9 mouse cellular contexts compared by ENCODE assay signal in the genomic region with DNA sequence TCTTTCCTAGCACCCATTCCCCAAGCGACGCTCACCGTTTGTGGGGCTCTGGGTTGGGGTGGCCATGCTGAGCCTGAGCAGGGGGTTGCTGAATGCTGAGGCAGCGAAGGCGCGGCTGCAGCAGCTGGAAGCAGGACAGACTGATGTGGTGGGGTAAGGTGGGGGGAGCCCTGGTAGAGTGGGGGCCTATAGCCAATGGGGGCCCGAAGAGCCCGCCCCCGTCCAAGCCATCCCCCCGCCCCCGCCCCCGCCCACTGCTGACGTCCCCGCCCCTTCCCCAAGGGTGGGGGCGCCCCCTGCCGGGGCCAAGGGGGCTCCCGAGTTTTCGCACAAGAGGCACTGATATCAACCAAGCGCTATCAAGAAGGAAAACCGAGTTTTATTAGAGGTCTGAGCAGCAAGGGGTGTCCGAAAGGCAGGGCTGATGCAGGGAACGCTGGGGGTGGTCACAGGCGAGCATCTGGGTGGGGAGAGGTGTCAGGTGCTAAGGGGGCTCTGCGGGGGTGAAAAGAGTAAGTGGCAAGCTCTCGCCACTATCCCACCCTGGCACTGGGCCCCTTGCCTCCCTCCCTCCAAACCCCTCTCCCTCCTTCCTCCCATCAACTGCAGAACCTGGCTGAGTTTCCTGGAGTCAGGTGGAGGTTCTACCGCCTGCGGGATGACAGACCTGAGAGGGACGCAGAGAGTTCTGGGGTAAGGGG. TPM values are rescaled to one million over a fixed set of nuclear protein-coding genes. Genes with fewer than 3 reads are reported as not detected.
DNase-seq lines count a peak whose midpoint lies in the region; ATAC-seq and TF ChIP-seq lines count a peak whose summit lies in the region.
"Had no signal": no experiment of that assay in that cellular context is flagged by ENCODE, and none has a peak within 500 bp of the region (broad histone marks: within the 10 kb centered on the region; RNA-seq: fewer than 3 reads in every experiment).

A gene (minus strand): TSS at position 147 of the 701 bp plus-strand sequence.

- 4% methylated on average over 25 of the region's 28 CpGs for WGBS in kidney, postnatal 0 days
- under 1% methylated on average over 18 of the region's 28 CpGs for WGBS in forebrain, embryonic 13.5 days
- WGBS in stomach, embryonic 14.5 days: 1% methylated on average over 26 of the region's 28 CpGs

- peak; percentile 13 for DNase-seq in kidney, postnatal 0 days (ENCODE audit: low spot score)
- DNase-seq in kidney, adult 18-20 months: no peak
- peak; percentile 51 to 54 for DNase-seq in cerebellum, adult 18-20 months
- peak in 1 of 2 experiments; percentile 64 for DNase-seq in left cerebral cortex, postnatal 10 days (ENCODE audit: extremely low spot score in 1 of 2, low spot score in 2 of 2)
- DNase-seq in urinary bladder, postnatal 4 days (ENCODE audit: low spot score in 2 of 2): no peak

- peaks cover 19% of the 10 kb centered on the region for H3K4me1 ChIP-seq in kidney, postnatal 0 days (replicated peaks; ENCODE audit: insufficient read depth, low read length)
- H3K4me1 ChIP-seq in forebrain, embryonic 13.5 days: peaks cover 48% of the 10 kb centered on the region
- peaks cover 54% of the 10 kb centered on the region for H3K4me1 ChIP-seq in stomach, embryonic 14.5 days (ENCODE audit: control insufficient read depth, insufficient read depth, low read length)

- no peak for ATAC-seq in kidney, postnatal 0 days (replicated peaks; ENCODE audit: low FRiP score, low read depth)
- peak; percentile 29; the same call in 1 of the 2 replicates for ATAC-seq in forebrain, embryonic 13.5 days
- ATAC-seq in stomach, embryonic 14.5 days (ENCODE audit: insufficient number of reproducible peaks, insufficient read depth, low FRiP score, low read depth): no peak
- no peak for ATAC-seq in monocyte, adult 5-6 weeks (replicated peaks; ENCODE audit: insufficient number of reproducible peaks, low FRiP score, low TSS enrichment, poor library complexity, severe bottlenecking)

- no peak within 1 kb of the TSS for H3K9ac ChIP-seq in kidney, postnatal 0 days (ENCODE audit: low read depth, low read length)
- peak within 1 kb of the TSS; percentile 47 for H3K9ac ChIP-seq in forebrain, embryonic 13.5 days
- H3K9ac ChIP-seq in stomach, embryonic 14.5 days (replicated peaks; ENCODE audit: low read depth, low read length): no peak within 1 kb of the TSS

- intact Hi-C loops in left cerebral cortex, postnatal 10 days (cut with DNase I): loop anchor here (5.0 kb wide), 1 partner anchor 94 kb away; a partner anchor contains a TSS

- H3K4me3 ChIP-seq in kidney, postnatal 0 days (replicated peaks; ENCODE audit: low read depth, low read length): peak within 1 kb of the TSS; percentile 14; the same call in 1 of the 2 replicates
- H3K4me3 ChIP-seq in forebrain, embryonic 13.5 days: peak within 1 kb of the TSS; percentile 31
- H3K4me3 ChIP-seq in stomach, embryonic 14.5 days (ENCODE audit: low read depth, low read length): peak within 1 kb of the TSS; percentile 29; the same call in 1 of the 2 replicates

- H3K36me3 ChIP-seq in kidney, postnatal 0 days (ENCODE audit: insufficient read depth, low read length): no peaks in the 10 kb centered on the region
- H3K36me3 ChIP-seq in forebrain, embryonic 13.5 days (ENCODE audit: poor library complexity, severe bottlenecking): no peaks in the 10 kb centered on the region
- H3K36me3 ChIP-seq in stomach, embryonic 14.5 days (ENCODE audit: control insufficient read depth, insufficient read depth, low read length): no peaks in the 10 kb centered on the region

- no peaks in the 10 kb centered on the region for H3K9me3 ChIP-seq in kidney, postnatal 0 days (replicated peaks; ENCODE audit: low read length)
- H3K9me3 ChIP-seq in forebrain, embryonic 13.5 days (replicated peaks): no peaks in the 10 kb centered on the region
- no peaks in the 10 kb centered on the region for H3K9me3 ChIP-seq in stomach, embryonic 14.5 days (ENCODE audit: control insufficient read depth, low read depth, low read length)

- peak within 1 kb of the TSS; percentile 41 for H3K4me2 ChIP-seq in kidney, postnatal 0 days (ENCODE audit: low read length)
- peak within 1 kb of the TSS; percentile 56 for H3K4me2 ChIP-seq in forebrain, embryonic 13.5 days
- H3K4me2 ChIP-seq in stomach, embryonic 14.5 days (replicated peaks; ENCODE audit: low read depth, low read length): peak within 1 kb of the TSS; percentile 41

- H3K27ac ChIP-seq in kidney, postnatal 0 days: no peak within 1 kb of the TSS
- H3K27ac ChIP-seq in forebrain, embryonic 13.5 days: no peak within 1 kb of the TSS
- no peak within 1 kb of the TSS for H3K27ac ChIP-seq in stomach, embryonic 14.5 days (ENCODE audit: low read length)
- H3K27ac ChIP-seq: macrophage had no signal

- no peak for TF ChIP-seq CTCF in kidney, postnatal 0 days (IDR thresholded peaks at IDR 0.05; ENCODE audit: low read depth)

- H3K27me3 ChIP-seq in kidney, postnatal 0 days (ENCODE audit: insufficient read depth, low read length): peaks cover 39% of the 10 kb centered on the region
- H3K27me3 ChIP-seq in forebrain, embryonic 13.5 days: peaks cover 66% of the 10 kb centered on the region
- peaks cover 24% of the 10 kb centered on the region for H3K27me3 ChIP-seq in stomach, embryonic 14.5 days (ENCODE audit: control insufficient read depth, insufficient read depth, low read length)

RNA-seq across cellular contexts. Expression of the gene that starts here (rescaled TPM):
- polyA plus RNA-seq in kidney, postnatal 0 days (2015; fragmentation: Nextera tagmentation; extraction: Ambion mirVana): 6.1 and 8.5 TPM in 2 replicates
- 19.8 and 33.0 TPM in 2 replicates for polyA plus RNA-seq in forebrain, embryonic 13.5 days (2015; fragmentation: Nextera tagmentation; extraction: Ambion mirVana)
- 100 to 1,000 TPM; 371 to 375 TPM for total RNA-seq in left cerebral cortex, postnatal 10 days (2021)
- polyA plus RNA-seq in stomach, embryonic 14.5 days (2014; fragmentation: Nextera tagmentation; extraction: Ambion mirVana): 35.7 and 42.2 TPM in 2 replicates
- total RNA-seq in monocyte, adult 5-6 weeks (2017): not detected in 3 replicates
- polyA plus RNA-seq: macrophage had no signal

Comparison
In these comparisons a context has a peak if more than half of its experiments do, and no peak if none do; other contexts are left out.
1. RNA of the gene that starts here (total RNA-seq): 371 to 375 TPM in left cerebral cortex, postnatal 10 days; not detected in monocyte, adult 5-6 weeks; every median in the first group is over 100 times any median in the second.
2. DNase-seq: peak in kidney, postnatal 0 days (single experiment) and cerebellum, adult 18-20 months (2 of 2); none in kidney, adult 18-20 months (single experiment) and urinary bladder, postnatal 4 days (0 of 2).
3. Peak in every context shown above with its lines, with median percentiles within 50 percentile points of each other: H3K4me2 ChIP-seq and H3K4me3 ChIP-seq.